Mouse (Mus musculus) heart, embryonic 16.5 days (tissue): ENCODE data around the gene Acad8. TPM values are rescaled to one million over a fixed set of nuclear protein-coding genes. Genes with fewer than 3 reads are reported as not detected.

Source experiments
- ATAC-seq: fragments of 200-750 bp; cut with Nextera tagmentation; replicated peaks from 2 replicates; pipeline ENCODE4 v1.8.0; 2017; ENCODE audit warnings: moderate number of reproducible peaks; ENCODE audit not compliant: insufficient read depth, low FRiP score; ENCODE audit errors: extremely low read depth
- H3K27ac ChIP-seq: fragments of 300-500 bp; sonication (generic); 2 replicates; pipeline ENCODE4 v1.5.1; 2014; ENCODE audit warnings: mild to moderate bottlenecking, low read length, control low read depth, moderate library complexity
- H3K27me3 ChIP-seq: fragments of 300-500 bp; sonication (generic); 2 replicates; pipeline ENCODE4 v1.6.1; 2014; ENCODE audit warnings: low read length, mixed read lengths; ENCODE audit not compliant: control insufficient read depth, insufficient read depth
- H3K36me3 ChIP-seq: fragments of 300-500 bp; sonication (generic); 2 replicates; pipeline ENCODE4 v1.6.1; 2014; ENCODE audit not compliant: control insufficient read depth, insufficient read depth
- H3K4me1 ChIP-seq: fragments of 300-500 bp; sonication (generic); 2 replicates; pipeline ENCODE4 v1.6.1; 2014; ENCODE audit warnings: low read length, mixed read lengths; ENCODE audit not compliant: control insufficient read depth, insufficient read depth
- H3K4me2 ChIP-seq: fragments of 300-500 bp; sonication (generic); 2 replicates; pipeline ENCODE4 v1.6.1; 2014; ENCODE audit warnings: low read depth, mild to moderate bottlenecking, control low read depth, low read length
- H3K4me3 ChIP-seq: fragments of 300-500 bp; sonication (generic); 2 replicates; pipeline ENCODE4 v1.5.1; 2014; ENCODE audit warnings: mild to moderate bottlenecking, control low read depth, low read length
- H3K9ac ChIP-seq: fragments of 300-500 bp; sonication (generic); 2 replicates; pipeline ENCODE4 v1.6.1; 2014; ENCODE audit warnings: low read length, control low read depth
- H3K9me3 ChIP-seq: fragments of 300-500 bp; sonication (generic); replicated peaks from 2 replicates; pipeline ENCODE4 v1.6.1; 2016; ENCODE audit warnings: low read length; ENCODE audit not compliant: control insufficient read depth
- WGBS: fragments of 180-500 bp; shearing (Covaris S2); extraction: QIAGEN DNeasy Blood & Tissue Kit; methylation state at CpG from one replicate; pipeline ENCODE4 v1.1.7; 2014; 5-methylcytosine and 5-hydroxymethylcytosine counted together
- polyA plus RNA-seq: library from polyadenylated mRNA; unstranded; fragments of >200 nt; fragmentation: Nextera tagmentation; extraction: Ambion mirVana; gene quantifications from 2 replicates; pipeline ENCODE4 v1.2.1, GENCODE M21; 2015

Gene Acad8
- 37.1 and 41.8 TPM in 2 replicates for polyA plus RNA-seq

DNA sequence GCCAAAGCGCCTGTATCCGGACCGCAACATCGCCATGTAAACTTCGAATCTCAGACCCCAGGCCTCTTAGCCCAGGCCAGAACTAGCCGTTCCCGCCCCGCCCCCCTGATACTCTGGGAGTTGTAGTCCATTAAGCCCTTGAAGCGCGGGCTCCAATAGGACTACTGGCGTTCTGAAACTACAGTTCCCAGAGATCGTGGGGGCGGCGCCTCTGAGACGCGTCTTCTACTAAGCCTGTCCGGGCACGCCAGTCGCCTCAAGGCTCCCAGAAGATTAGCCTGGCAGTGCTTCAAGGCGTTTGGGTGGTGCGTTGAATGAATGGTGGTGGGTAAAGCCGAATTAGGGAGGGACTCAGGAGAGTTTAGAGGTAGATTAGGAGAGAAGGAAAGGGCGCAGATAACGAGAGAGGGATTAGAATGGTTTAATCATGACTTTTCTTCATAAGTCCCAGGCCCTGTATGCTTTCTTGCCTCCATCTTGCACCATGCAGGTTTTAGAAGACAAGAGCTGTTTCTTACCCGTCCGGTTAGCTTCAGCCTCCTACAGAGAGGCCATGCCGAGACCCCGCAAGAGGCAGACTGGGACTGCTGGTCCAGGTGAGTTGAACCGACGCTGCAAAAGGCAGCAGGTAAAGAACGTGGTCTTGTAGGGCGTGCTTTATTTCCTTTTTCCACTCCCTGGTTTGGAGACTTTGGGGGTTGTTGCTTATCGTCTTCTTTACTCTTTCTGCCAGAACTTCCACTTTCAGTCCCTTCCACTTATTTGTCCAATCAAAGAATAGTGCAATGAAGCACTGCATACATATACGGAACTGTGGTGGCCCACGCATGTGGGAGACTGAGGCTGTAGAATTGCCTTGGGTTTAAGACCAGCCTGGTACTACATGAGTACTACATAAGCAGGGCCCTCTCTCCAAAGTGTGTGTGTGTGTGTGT, at the start of gene Acad8, which contains the start of gene Thyn1:
Acad8 (minus strand) TSS at position 106 of the 935 bp plus-strand sequence.
Thyn1 (plus strand) TSS at position 250 of the 935 bp plus-strand sequence.
- no peaks in the 10 kb centered on the region for H3K9me3 ChIP-seq
- peak; percentile 100 for ATAC-seq
- peak within 1 kb of the TSS; percentile 64 for H3K27ac ChIP-seq
- H3K4me3 ChIP-seq = peak within 1 kb of the TSS; percentile 69
- H3K36me3 ChIP-seq = peaks cover 8% of the 10 kb centered on the region
- peak within 1 kb of the TSS; percentile 83 for H3K9ac ChIP-seq
- under 1% methylated on average over 35 of the region's 35 CpGs for WGBS
- no peaks in the 10 kb centered on the region for H3K27me3 ChIP-seq
- H3K4me1 ChIP-seq = peaks cover 15% of the 10 kb centered on the region
- H3K4me2 ChIP-seq = peak within 1 kb of the TSS; percentile 90

GRCm38 (mm10) chr9:27043892-27044291, 44.5 kb upstream of the Acad8 start:
- no peak overlapping the region for H3K4me2 ChIP-seq
- peaks cover 58% of the 10 kb centered on the region for H3K36me3 ChIP-seq
- no peak overlapping the region for H3K27ac ChIP-seq
- no peak overlapping the region for H3K9ac ChIP-seq
- WGBS = 88% methylated on average over 5 of the region's 5 CpGs
- H3K27me3 ChIP-seq = no peaks in the 10 kb centered on the region
- H3K4me1 ChIP-seq = no peaks in the 10 kb centered on the region
- no peak overlapping the region for H3K4me3 ChIP-seq
- H3K9me3 ChIP-seq = no peaks in the 10 kb centered on the region
- no peak for ATAC-seq

DNA sequence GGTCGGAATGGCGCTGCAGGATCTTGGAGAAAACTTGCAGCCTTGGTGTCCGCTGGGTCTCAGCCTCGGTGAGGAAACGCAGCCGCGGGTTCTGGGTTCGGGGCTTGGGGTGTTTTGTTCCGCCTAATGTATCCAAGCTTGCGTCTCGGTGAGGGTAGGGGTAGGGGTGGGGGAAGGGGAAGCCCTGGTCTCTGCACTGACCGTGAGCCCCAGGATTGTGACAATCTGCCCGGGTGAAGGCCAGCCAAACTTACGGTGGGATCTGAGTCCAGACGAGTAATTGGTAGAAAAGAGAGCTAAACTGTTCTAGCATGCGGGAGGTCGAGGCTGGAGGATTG, 31.4 kb upstream of the Acad8 start:
- WGBS = under 1% methylated on average over 17 of the region's 17 CpGs
- Histone ChIP-seq H3K27ac (0 out of 2 replicates have a peak overlapping the region, but pooled peaks have one; percentile 47), H3K4me3 (peak overlapping the region; percentile 98), H3K4me1 (peaks cover 41% of the 10 kb centered on the region), H3K9me3 (no peaks in the 10 kb centered on the region), H3K4me2 (peak overlapping the region; percentile 91), H3K27me3 (no peaks in the 10 kb centered on the region), H3K36me3 (no peaks in the 10 kb centered on the region), H3K9ac (peak overlapping the region; percentile 83)
- peak; percentile 3; the same call in 1 of the 2 replicates for ATAC-seq

DNA sequence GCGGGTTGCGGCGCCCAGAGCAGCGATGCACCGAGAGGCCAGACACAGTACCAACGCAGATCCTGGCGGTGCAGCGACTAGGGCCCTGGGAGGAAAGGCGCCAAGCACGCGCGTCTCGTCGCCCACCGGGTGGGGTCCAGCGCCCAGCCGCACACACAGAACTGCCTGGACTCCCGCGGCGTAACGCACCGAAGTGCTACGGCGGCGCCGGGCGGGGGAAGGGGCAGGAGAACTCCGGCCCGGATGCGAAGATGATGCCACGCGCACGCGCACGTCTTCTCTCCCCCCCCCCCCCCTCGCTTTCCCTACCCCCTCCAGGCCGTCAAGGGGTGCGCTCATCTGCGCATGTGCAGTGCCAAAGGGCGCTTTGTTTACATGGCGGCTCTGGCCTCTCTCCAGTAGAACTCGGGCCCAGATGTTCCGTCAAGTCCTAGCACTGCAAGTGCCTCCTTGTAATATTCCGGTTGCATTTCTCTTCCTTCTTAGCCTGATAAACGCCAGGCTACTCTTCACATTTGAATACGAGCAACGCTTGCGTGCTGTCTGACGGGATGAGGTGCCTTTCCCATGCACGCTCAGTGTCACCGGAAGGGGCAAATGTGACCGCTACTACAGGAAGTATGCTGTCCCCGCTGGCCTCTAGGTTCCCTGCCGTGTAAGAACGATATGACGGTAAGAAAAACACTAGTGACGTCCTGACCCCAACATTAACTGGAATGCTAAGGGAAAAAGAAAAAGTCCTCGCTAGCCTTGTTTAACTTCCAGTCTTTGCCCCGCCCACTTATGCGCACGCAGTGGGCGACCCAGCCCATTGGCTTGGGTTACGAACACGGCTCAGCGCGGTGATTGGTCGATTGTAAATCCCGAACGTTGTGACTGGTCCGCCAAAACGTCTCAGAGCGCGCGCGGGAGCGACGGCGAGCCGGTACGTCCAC, 30.7 kb upstream of the Acad8 start, which contains the start of the genes Vps26b and Ncapd3:
Vps26b (minus strand) TSS at position 238 of the 935 bp plus-strand sequence.
Ncapd3 (plus strand) TSS at position 348 of the 935 bp plus-strand sequence.
- Histone ChIP-seq H3K4me3 (peak within 1 kb of the TSS; percentile 98), H3K4me2 (peak within 1 kb of the TSS; percentile 91), H3K9ac (peak within 1 kb of the TSS; percentile 92), H3K9me3 (no peaks in the 10 kb centered on the region), H3K36me3 (no peaks in the 10 kb centered on the region), H3K4me1 (peaks cover 41% of the 10 kb centered on the region), H3K27ac (peak within 1 kb of the TSS; percentile 96), H3K27me3 (no peaks in the 10 kb centered on the region)
- ATAC-seq = peak; percentile 95
- WGBS = under 1% methylated on average over 79 of the region's 80 CpGs

DNA sequence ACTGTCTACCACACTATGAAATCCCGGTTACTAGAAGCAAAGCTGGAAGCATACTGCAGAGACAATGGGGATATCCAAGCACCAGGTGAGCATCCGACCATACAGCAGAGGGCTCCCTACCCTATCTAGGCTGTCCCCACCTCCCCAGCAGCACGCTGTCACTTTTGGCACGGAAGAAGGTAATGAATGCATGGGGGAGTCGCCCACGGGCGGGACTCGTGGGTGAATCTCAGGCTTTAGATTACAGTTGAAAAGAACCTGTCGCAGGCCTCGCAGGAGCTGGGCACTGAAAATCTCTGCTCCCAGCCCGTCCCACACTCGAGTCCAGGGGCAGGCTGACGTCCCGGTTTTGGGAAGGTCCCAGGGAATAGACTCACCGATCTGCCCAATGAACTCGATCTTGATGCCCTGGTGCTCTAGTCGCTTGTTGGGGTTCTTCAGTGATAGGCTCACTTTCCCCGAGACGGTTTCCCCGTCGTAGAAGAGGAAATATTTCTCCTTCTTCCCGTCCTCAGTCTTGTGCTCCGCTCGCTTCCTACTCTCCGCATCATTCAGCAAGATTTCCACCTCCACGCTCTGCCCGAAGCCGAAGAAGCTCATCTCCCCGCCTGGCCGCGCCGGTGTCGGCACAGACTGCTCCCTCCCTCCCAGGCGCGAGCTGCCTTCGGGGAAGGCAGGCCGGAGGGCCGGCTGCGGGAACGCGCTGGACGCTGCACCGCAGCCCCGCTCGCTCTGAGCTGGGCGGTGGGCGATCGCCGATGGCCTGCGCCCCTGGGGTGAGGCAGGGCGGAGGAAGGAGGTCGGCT, 29.9 kb upstream of the Acad8 start:
- Histone ChIP-seq H3K4me3 (peak overlapping the region; percentile 98), H3K9ac (peak overlapping the region; percentile 92)

DNA sequence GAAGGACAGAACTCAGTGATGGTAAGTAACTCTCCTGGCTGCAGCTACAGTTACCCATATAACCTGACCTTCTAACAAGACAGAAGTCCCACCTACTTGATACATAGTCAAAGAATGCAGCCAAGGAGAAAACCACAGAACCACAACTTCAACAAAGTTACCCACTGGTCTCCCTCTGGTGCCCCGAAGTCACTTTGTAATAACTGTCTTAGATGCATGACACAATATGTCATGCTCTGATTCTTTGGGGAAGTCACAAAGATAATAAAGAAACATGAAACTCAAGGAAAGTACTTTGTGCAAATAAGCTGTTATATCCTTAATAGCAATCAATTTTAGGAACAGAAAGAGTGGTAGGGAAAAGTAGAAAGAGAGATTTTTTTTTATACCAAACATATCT, 27.3 kb upstream of the Acad8 start:
- Histone ChIP-seq H3K4me3 (no peak overlapping the region), H3K9ac (no peak overlapping the region), H3K4me1 (peaks cover 34% of the 10 kb centered on the region), H3K4me2 (peak overlapping the region; percentile 28; the same call in 1 of the 2 replicates), H3K27me3 (no peaks in the 10 kb centered on the region), H3K27ac (no peak overlapping the region), H3K36me3 (no peaks in the 10 kb centered on the region), H3K9me3 (no peaks in the 10 kb centered on the region)
- 52% methylated on average over 1 of the region's 1 CpGs for WGBS
- ATAC-seq = no peak

More for the DNA sequence above, 29.9 kb upstream of the Acad8 start:
- Histone ChIP-seq H3K4me2 (peak overlapping the region; percentile 75), H3K4me1 (peaks cover 43% of the 10 kb centered on the region), H3K9me3 (no peaks in the 10 kb centered on the region), H3K27ac (peak overlapping the region; percentile 96), H3K27me3 (no peaks in the 10 kb centered on the region), H3K36me3 (no peaks in the 10 kb centered on the region)
- under 1% methylated on average over 52 of the region's 52 CpGs for WGBS
- ATAC-seq = peak; percentile 11

- WGBS = 72% methylated on average over 4 of the region's 4 CpGs
- Histone ChIP-seq H3K4me2 (no peak overlapping the region), H3K4me1 (peaks cover 25% of the 10 kb centered on the region), H3K36me3 (peaks cover 6% of the 10 kb centered on the region), H3K9ac (no peak overlapping the region), H3K27ac (no peak overlapping the region), H3K9me3 (no peaks in the 10 kb centered on the region), H3K27me3 (no peaks in the 10 kb centered on the region), H3K4me3 (no peak overlapping the region)
- no peak for ATAC-seq
Observed at GRCm38 (mm10) chr9:27023681-27024080, 24.3 kb upstream of the Acad8 start.

DNA sequence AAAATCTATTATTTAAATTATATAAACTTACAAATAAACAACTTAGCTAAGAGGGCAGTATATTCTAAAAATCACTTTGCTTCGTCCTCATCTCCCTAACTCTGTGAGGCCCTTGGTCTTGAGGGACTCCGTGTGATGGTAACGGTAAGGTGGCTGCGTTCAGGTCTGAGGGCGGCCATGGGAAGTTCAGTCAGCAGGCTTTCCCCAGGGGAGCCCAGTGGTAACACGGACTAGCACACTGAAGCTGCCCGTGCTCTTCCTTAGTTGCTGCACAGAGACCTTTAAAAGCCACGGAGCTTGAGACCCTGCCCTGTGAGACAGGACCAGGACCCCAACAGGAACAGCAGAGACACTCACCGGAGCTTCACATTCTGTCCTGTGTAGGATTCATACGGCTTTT, 19.6 kb upstream of the Acad8 start:
- Histone ChIP-seq H3K9me3 (no peaks in the 10 kb centered on the region), H3K4me1 (no peaks in the 10 kb centered on the region), H3K27ac (no peak overlapping the region), H3K4me3 (no peak overlapping the region), H3K27me3 (no peaks in the 10 kb centered on the region), H3K9ac (no peak overlapping the region), H3K4me2 (no peak overlapping the region), H3K36me3 (peaks cover 38% of the 10 kb centered on the region)
- ATAC-seq = no peak
- 95% methylated on average over 10 of the region's 10 CpGs for WGBS
